8 mouse cellular contexts compared by ENCODE assay signal in genomic region chr17:8311751-8312150, GRCm38 (mm10). TPM values are rescaled to one million over a fixed set of nuclear protein-coding genes. Genes with fewer than 3 reads are reported as not detected.
DNase-seq lines count a peak whose midpoint lies in the region; ATAC-seq and TF ChIP-seq lines count a peak whose summit lies in the region.

No protein-coding gene starts in this region.

- TF ChIP-seq CTCF in ES-Bruce4 (IDR thresholded peaks at IDR 0.05; ENCODE audit: low read depth, low read length): no peak
- TF ChIP-seq CTCF in lung, embryonic 14.5 days (IDR thresholded peaks at IDR 0.05; ENCODE audit: low read depth): no peak

- TF ChIP-seq POLR2A in ES-Bruce4 (IDR thresholded peaks at IDR 0.05; ENCODE audit: insufficient read depth, low read length): no peak

- H3K4me1 ChIP-seq in ES-Bruce4 (ENCODE audit: control insufficient read depth, insufficient read depth, low read length): no peaks in the 10 kb centered on the region
- peaks cover 0 to 17% of the 10 kb centered on the region in 2 experiments; a peak in 3 of 4 replicates for H3K4me1 ChIP-seq in heart, embryonic 14.5 days (ENCODE audit: control insufficient read depth in 2 of 2, insufficient read depth in 2 of 2, low read length in 2 of 2)
- no peaks in the 10 kb centered on the region for H3K4me1 ChIP-seq in lung, embryonic 14.5 days (ENCODE audit: insufficient read depth)
- peaks cover 15% of the 10 kb centered on the region for H3K4me1 ChIP-seq in stomach, embryonic 16.5 days (ENCODE audit: control insufficient read depth, insufficient read depth, low read length)

- DNase-seq in A20 (ENCODE audit: low read depth, low spot score): peak; percentile 48
- DNase-seq in lung, embryonic 14.5 days: peak; percentile 8
- no peak for DNase-seq in adrenal gland, postnatal 4 days (ENCODE audit: low spot score in 2 of 2)
- no peak for DNase-seq in right cerebral cortex, postnatal 25 days
- no peak for DNase-seq in left cerebral cortex, postnatal 25 days (ENCODE audit: low spot score in 2 of 2)

- H3K36me3 ChIP-seq in ES-Bruce4 (ENCODE audit: control insufficient read depth, insufficient read depth, low read length, poor library complexity, severe bottlenecking): no peaks in the 10 kb centered on the region
- H3K36me3 ChIP-seq in heart, embryonic 14.5 days (ENCODE audit: control insufficient read depth, insufficient read depth, low read length): no peaks in the 10 kb centered on the region
- H3K36me3 ChIP-seq in lung, embryonic 14.5 days (ENCODE audit: insufficient read depth): no peaks in the 10 kb centered on the region
- no peaks in the 10 kb centered on the region for H3K36me3 ChIP-seq in stomach, embryonic 16.5 days (ENCODE audit: control insufficient read depth, insufficient read depth, low read length)

- TF ChIP-seq EP300 in ES-Bruce4 (IDR thresholded peaks at IDR 0.05; ENCODE audit: insufficient read depth, low read depth, low read length): no peak

- peak overlapping the region; percentile 94 for H3K4me3 ChIP-seq in ES-Bruce4 (ENCODE audit: low read depth, low read length)
- H3K4me3 ChIP-seq in heart, embryonic 14.5 days (ENCODE audit: control insufficient read depth in 1 of 2, insufficient read depth in 1 of 2, low read depth in 1 of 2, low read length in 2 of 2): peak overlapping the region; percentile 71 to 79
- peak overlapping the region; percentile 80 for H3K4me3 ChIP-seq in lung, embryonic 14.5 days (ENCODE audit: low read depth, low read length)
- peak overlapping the region; percentile 71 for H3K4me3 ChIP-seq in stomach, embryonic 16.5 days (replicated peaks; ENCODE audit: low read length)

- peak overlapping the region; percentile 76 for H3K4me2 ChIP-seq in heart, embryonic 14.5 days (ENCODE audit: low read length)
- peak overlapping the region; percentile 72 for H3K4me2 ChIP-seq in lung, embryonic 14.5 days
- peak overlapping the region; percentile 75 for H3K4me2 ChIP-seq in stomach, embryonic 16.5 days (ENCODE audit: low read depth, low read length)

- H3K9me3 ChIP-seq in ES-Bruce4 (replicated peaks; ENCODE audit: control insufficient read depth, insufficient read depth, low read length, poor library complexity, severe bottlenecking): no peaks in the 10 kb centered on the region
- H3K9me3 ChIP-seq in heart, embryonic 14.5 days (ENCODE audit: control insufficient read depth, low read length): no peaks in the 10 kb centered on the region
- no peaks in the 10 kb centered on the region for H3K9me3 ChIP-seq in lung, embryonic 14.5 days (ENCODE audit: low read depth, low read length)
- H3K9me3 ChIP-seq in stomach, embryonic 16.5 days (replicated peaks; ENCODE audit: control insufficient read depth, low read length): no peaks in the 10 kb centered on the region

- intact Hi-C loops in left cerebral cortex, postnatal 25 days (cut with DNase I): loop anchor here (2.0 kb wide), 1 partner anchor 61 kb away; no protein-coding TSS in a partner anchor

- no peaks in the 10 kb centered on the region for H3K27me3 ChIP-seq in ES-Bruce4 (ENCODE audit: control insufficient read depth, insufficient read depth, low read length, poor library complexity, severe bottlenecking)
- no peaks in the 10 kb centered on the region for H3K27me3 ChIP-seq in heart, embryonic 14.5 days (ENCODE audit: control insufficient read depth, insufficient read depth, low read length)
- no peaks in the 10 kb centered on the region for H3K27me3 ChIP-seq in lung, embryonic 14.5 days (ENCODE audit: insufficient read depth, low read length)
- H3K27me3 ChIP-seq in stomach, embryonic 16.5 days (ENCODE audit: control insufficient read depth, insufficient read depth, low read length): no peaks in the 10 kb centered on the region

- WGBS in heart, embryonic 14.5 days: 44% methylated on average over 3 of the region's 3 CpGs
- 35% methylated on average over 3 of the region's 3 CpGs for WGBS in lung, embryonic 14.5 days
- WGBS in stomach, embryonic 16.5 days: 34% methylated on average over 3 of the region's 3 CpGs

- no peak overlapping the region for H3K27ac ChIP-seq in ES-Bruce4 (ENCODE audit: insufficient read depth, low read length)
- 0 out of 4 replicates have a peak overlapping the region, but pooled peaks of 1 of the 2 experiments have one; percentile 57 for H3K27ac ChIP-seq in heart, embryonic 14.5 days (replicated peaks in 1 of 2; ENCODE audit: control insufficient read depth in 1 of 2, insufficient read depth in 1 of 2, low read depth in 2 of 2, low read length in 2 of 2)
- no peak overlapping the region for H3K27ac ChIP-seq in lung, embryonic 14.5 days (ENCODE audit: low read depth)
- no peak overlapping the region for H3K27ac ChIP-seq in stomach, embryonic 16.5 days (ENCODE audit: low read length)

- peak overlapping the region; percentile 87 for H3K9ac ChIP-seq in ES-Bruce4 (ENCODE audit: low read depth, poor library complexity, severe bottlenecking)
- H3K9ac ChIP-seq in heart, embryonic 14.5 days (ENCODE audit: low read length): peak overlapping the region; percentile 86
- H3K9ac ChIP-seq in lung, embryonic 14.5 days: peak overlapping the region; percentile 71
- peak overlapping the region; percentile 78 for H3K9ac ChIP-seq in stomach, embryonic 16.5 days (ENCODE audit: low read length)

- no peak for ATAC-seq in heart, embryonic 14.5 days (ENCODE audit: insufficient number of reproducible peaks, insufficient read depth, low FRiP score, low read depth)
- no peak for ATAC-seq in lung, embryonic 14.5 days (ENCODE audit: insufficient read depth)
- ATAC-seq in stomach, embryonic 16.5 days (ENCODE audit: insufficient read depth, low FRiP score): no peak

RNA-seq across cellular contexts. Expression of gene Sft2d1, which starts 0.8 kb away (rescaled TPM):
- polyA plus RNA-seq in ES-Bruce4 (2011; ENCODE audit: insufficient read depth, insufficient read length, low read depth, missing spikeins): 33.8 and 48.6 TPM in 2 replicates
- polyA plus RNA-seq in heart, embryonic 14.5 days (2014; fragmentation: Nextera tagmentation; extraction: Ambion mirVana): 43.6 and 64.6 TPM in 2 replicates
- 61.0 and 67.4 TPM in 2 replicates for polyA plus RNA-seq in lung, embryonic 14.5 days (2014; fragmentation: Nextera tagmentation; extraction: Ambion mirVana)
- 73.3 and 74.8 TPM in 2 replicates for polyA plus RNA-seq in stomach, embryonic 16.5 days (2015; fragmentation: Nextera tagmentation; extraction: Ambion mirVana)
- total RNA-seq in adrenal gland, postnatal 4 days (2021): 10 to 100 TPM; 47.7 to 49.2 TPM
- 10 to 100 TPM; 57.1 to 64.1 TPM for total RNA-seq in left cerebral cortex, postnatal 25 days (2021)

RNA-seq across cellular contexts. Expression of gene Prr18, which starts 25.5 kb away (rescaled TPM):
- 0.61 and 0.81 TPM in 2 replicates for polyA plus RNA-seq in ES-Bruce4 (2011; ENCODE audit: insufficient read depth, insufficient read length, low read depth, missing spikeins)
- polyA plus RNA-seq in heart, embryonic 14.5 days (2014; fragmentation: Nextera tagmentation; extraction: Ambion mirVana): 0.08 TPM in 1 of 2 replicates, not detected in the other
- 2.1 and 2.3 TPM in 2 replicates for polyA plus RNA-seq in lung, embryonic 14.5 days (2014; fragmentation: Nextera tagmentation; extraction: Ambion mirVana)
- polyA plus RNA-seq in stomach, embryonic 16.5 days (2015; fragmentation: Nextera tagmentation; extraction: Ambion mirVana): 0.15 and 0.31 TPM in 2 replicates
- total RNA-seq in adrenal gland, postnatal 4 days (2021): 1 to 10 TPM in 1 of 2 experiments, under 1 TPM in 1; 0.85 to 1.1 TPM
- total RNA-seq in left cerebral cortex, postnatal 25 days (2021): 10 to 100 TPM; 12.2 to 15.7 TPM

RNA-seq across cellular contexts. Expression of gene Mpc1, which starts 29.0 kb away (rescaled TPM):
- polyA plus RNA-seq in ES-Bruce4 (2011; ENCODE audit: insufficient read depth, insufficient read length, low read depth, missing spikeins): 6.7 and 10.3 TPM in 2 replicates
- 279 and 284 TPM in 2 replicates for polyA plus RNA-seq in heart, embryonic 14.5 days (2014; fragmentation: Nextera tagmentation; extraction: Ambion mirVana)
- 154 and 160 TPM in 2 replicates for polyA plus RNA-seq in lung, embryonic 14.5 days (2014; fragmentation: Nextera tagmentation; extraction: Ambion mirVana)
- 195 and 206 TPM in 2 replicates for polyA plus RNA-seq in stomach, embryonic 16.5 days (2015; fragmentation: Nextera tagmentation; extraction: Ambion mirVana)
- 100 to 1,000 TPM in 1 of 2 experiments, 10 to 100 TPM in 1; 97.6 to 134 TPM for total RNA-seq in adrenal gland, postnatal 4 days (2021)
- 100 to 1,000 TPM; 183 to 190 TPM for total RNA-seq in left cerebral cortex, postnatal 25 days (2021)

RNA-seq across cellular contexts. Expression of gene T2, which starts 44.0 kb away (rescaled TPM):
- polyA plus RNA-seq in ES-Bruce4 (2011; ENCODE audit: insufficient read depth, insufficient read length, low read depth, missing spikeins): 0.44 and 0.81 TPM in 2 replicates
- 1.6 and 2.5 TPM in 2 replicates for polyA plus RNA-seq in heart, embryonic 14.5 days (2014; fragmentation: Nextera tagmentation; extraction: Ambion mirVana)
- polyA plus RNA-seq in lung, embryonic 14.5 days (2014; fragmentation: Nextera tagmentation; extraction: Ambion mirVana): 0.20 and 0.35 TPM in 2 replicates
- polyA plus RNA-seq in stomach, embryonic 16.5 days (2015; fragmentation: Nextera tagmentation; extraction: Ambion mirVana): 0.13 and 0.21 TPM in 2 replicates
- under 1 TPM in 1 of 2 experiments, not detected in 1; 0.25 TPM for total RNA-seq in adrenal gland, postnatal 4 days (2021)
- under 1 TPM; 0.41 to 0.55 TPM for total RNA-seq in left cerebral cortex, postnatal 25 days (2021)

Comparison
In these comparisons a context has a peak if more than half of its experiments do, and no peak if none do; other contexts are left out.
1. DNase-seq: peak in A20 (single experiment) and lung, embryonic 14.5 days (single experiment); none in adrenal gland, postnatal 4 days (0 of 2), right cerebral cortex, postnatal 25 days (single experiment) and left cerebral cortex, postnatal 25 days (0 of 2).
2. RNA of gene Mpc1, which starts 29.0 kb away (polyA plus RNA-seq): 279 to 284 TPM in heart, embryonic 14.5 days, 195 to 206 TPM in stomach, embryonic 16.5 days and 154 to 160 TPM in lung, embryonic 14.5 days; 6.7 to 10.3 TPM in ES-Bruce4; every median in the first group is over 10 times any median in the second.
3. Peak in every context shown above with its lines, with median percentiles within 50 percentile points of each other: H3K4me3 ChIP-seq, H3K9ac ChIP-seq and H3K4me2 ChIP-seq.